Mouse (Mus musculus): ENCODE data around the gene Gm10570. TPM values are rescaled to one million over a fixed set of nuclear protein-coding genes. Genes with fewer than 3 reads are reported as not detected.

Gene Gm10570
- polyA plus RNA-seq, 1 experiment from 2014 or later = 0.25 TPM

DNA sequence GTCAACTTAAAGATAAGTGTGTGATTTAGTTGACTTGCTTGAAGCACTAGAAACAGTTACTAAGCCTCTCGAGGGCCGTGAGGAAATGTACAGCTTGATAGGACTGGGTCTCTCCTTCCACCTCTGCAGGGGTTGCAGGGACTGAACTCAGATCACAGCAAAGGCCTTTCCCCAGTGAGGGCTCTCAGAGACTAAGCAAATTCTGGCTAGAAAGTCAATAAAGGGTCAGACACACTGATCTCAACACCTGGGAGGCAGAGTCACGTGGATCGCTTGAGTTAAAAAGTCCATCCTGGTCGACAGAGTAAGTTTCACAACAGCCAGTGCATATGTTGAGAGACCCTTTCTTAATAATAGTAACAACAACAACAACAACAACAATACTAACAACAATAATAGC is 27.4 kb upstream of the Gm10570 start:
- ATAC-seq = no peak
- peaks cover 16% of the 10 kb centered on the region; the same call in 1 of the 2 replicates for H3K36me3 ChIP-seq (ENCODE audit: insufficient read depth, low read length)
- no peaks in the 10 kb centered on the region for H3K27me3 ChIP-seq (replicated peaks; ENCODE audit: insufficient read depth, low read length)
- H3K4me3 ChIP-seq (ENCODE audit: low read depth, low read length) = no peak overlapping the region
- H3K27ac ChIP-seq (ENCODE audit: low read length) = no peak overlapping the region
- no peak for DNase-seq (ENCODE audit: low spot score)
- H3K9ac ChIP-seq (replicated peaks; ENCODE audit: low read depth) = no peak overlapping the region
- no peak overlapping the region for H3K4me2 ChIP-seq (replicated peaks; ENCODE audit: low read depth, low read length)
- WGBS = 68% methylated on average over 5 of the region's 5 CpGs
- TF ChIP-seq EP300 (IDR thresholded peaks at IDR 0.05) (no peak), CTCF (IDR thresholded peaks at IDR 0.05) (no peak)
- no peaks in the 10 kb centered on the region for H3K4me1 ChIP-seq (ENCODE audit: insufficient read depth, low read depth, low read length)
- H3K9me3 ChIP-seq (ENCODE audit: low read length) = no peaks in the 10 kb centered on the region

DNA sequence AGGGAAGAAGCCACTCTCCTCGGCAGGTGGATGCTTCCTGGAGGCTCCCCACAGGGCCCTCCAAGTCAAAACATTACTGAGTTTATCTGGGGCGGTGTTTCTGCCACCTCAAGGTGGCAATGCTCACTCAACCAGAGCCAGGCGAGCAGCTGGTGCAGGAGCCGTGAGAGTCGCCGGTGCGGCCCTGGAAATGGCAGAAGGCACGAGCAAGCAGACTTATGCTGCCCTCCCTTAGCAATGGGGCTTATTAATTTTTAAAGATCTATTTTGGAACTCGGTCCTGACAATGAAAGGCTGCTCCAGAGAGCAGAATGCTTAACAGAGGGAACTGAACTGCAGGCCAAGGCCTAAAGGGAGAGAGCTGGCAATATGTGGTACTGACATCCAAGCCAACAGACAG is 18.9 kb upstream of the Gm10570 start:
- 93% methylated on average over 9 of the region's 9 CpGs for WGBS
- TF ChIP-seq EP300 (IDR thresholded peaks at IDR 0.05) = no peak
- TF ChIP-seq CTCF (IDR thresholded peaks at IDR 0.05) = no peak
- no peak overlapping the region for H3K4me2 ChIP-seq (replicated peaks; ENCODE audit: low read depth, low read length)
- peaks cover 8% of the 10 kb centered on the region; the same call in 1 of the 2 replicates for H3K36me3 ChIP-seq (ENCODE audit: insufficient read depth, low read length)
- no peaks in the 10 kb centered on the region for H3K4me1 ChIP-seq (ENCODE audit: insufficient read depth, low read depth, low read length)
- no peak overlapping the region for H3K9ac ChIP-seq (replicated peaks; ENCODE audit: low read depth)
- H3K4me3 ChIP-seq (ENCODE audit: low read depth, low read length) = no peak overlapping the region
- H3K27me3 ChIP-seq (replicated peaks; ENCODE audit: insufficient read depth, low read length) = no peaks in the 10 kb centered on the region
- ATAC-seq (no peak), DNase-seq (ENCODE audit: low spot score) (no peak)
- H3K9me3 ChIP-seq (ENCODE audit: low read length) = no peaks in the 10 kb centered on the region
- no peak overlapping the region for H3K27ac ChIP-seq (ENCODE audit: low read length)

DNA sequence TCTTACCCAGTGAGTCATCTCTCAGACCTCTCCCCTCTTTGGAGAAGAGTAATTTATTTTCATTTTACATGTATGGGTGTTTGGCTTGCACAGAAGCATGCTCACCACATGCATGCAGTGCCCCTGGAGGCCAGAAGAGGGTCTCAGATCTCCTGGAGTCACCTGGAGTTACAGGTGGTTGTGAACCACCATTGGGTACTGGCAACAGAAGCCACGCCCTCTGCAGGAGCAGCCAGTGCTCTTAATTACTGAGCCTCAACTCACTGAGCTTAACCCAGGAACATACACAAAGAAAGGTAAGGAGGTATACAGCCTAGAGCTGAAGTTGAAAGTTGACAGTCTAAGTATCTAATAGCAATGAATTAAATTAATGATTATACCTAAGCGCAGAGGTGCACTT is 17.0 kb upstream of the Gm10570 start:
- no peak overlapping the region for H3K4me3 ChIP-seq (ENCODE audit: low read depth, low read length)
- WGBS = 91% methylated on average over 2 of the region's 2 CpGs

GRCm38 (mm10) chr4:130323607-130324006 is 15.1 kb upstream of the Gm10570 start:
- Histone ChIP-seq H3K4me1 (ENCODE audit: insufficient read depth, low read depth, low read length) (no peaks in the 10 kb centered on the region), H3K27ac (ENCODE audit: low read length) (no peak overlapping the region), H3K9me3 (ENCODE audit: low read length) (no peaks in the 10 kb centered on the region), H3K4me3 (ENCODE audit: low read depth, low read length) (no peak overlapping the region), H3K27me3 (replicated peaks; ENCODE audit: insufficient read depth, low read length) (no peaks in the 10 kb centered on the region), H3K9ac (replicated peaks; ENCODE audit: low read depth) (no peak overlapping the region), H3K36me3 (ENCODE audit: insufficient read depth, low read length) (peaks cover 4% of the 10 kb centered on the region; the same call in 1 of the 2 replicates), H3K4me2 (replicated peaks; ENCODE audit: low read depth, low read length) (no peak overlapping the region)
- TF ChIP-seq CTCF (IDR thresholded peaks at IDR 0.05) (no peak), EP300 (IDR thresholded peaks at IDR 0.05) (no peak)
- DNase-seq (ENCODE audit: low spot score) (no peak), ATAC-seq (peak; percentile 33)
- 47% methylated on average over 5 of the region's 5 CpGs for WGBS

More for the DNA sequence above, 17.0 kb upstream of the Gm10570 start:
- H3K36me3 ChIP-seq (ENCODE audit: insufficient read depth, low read length) = no peaks in the 10 kb centered on the region; the same call in 1 of the 2 replicates
- H3K9me3 ChIP-seq (ENCODE audit: low read length) = no peaks in the 10 kb centered on the region
- no peak overlapping the region for H3K27ac ChIP-seq (ENCODE audit: low read length)
- H3K9ac ChIP-seq (replicated peaks; ENCODE audit: low read depth) = no peak overlapping the region
- no peaks in the 10 kb centered on the region for H3K4me1 ChIP-seq (ENCODE audit: insufficient read depth, low read depth, low read length)
- H3K27me3 ChIP-seq (replicated peaks; ENCODE audit: insufficient read depth, low read length) = no peaks in the 10 kb centered on the region
- DNase-seq (ENCODE audit: low spot score) (no peak), ATAC-seq (no peak)
- TF ChIP-seq CTCF (IDR thresholded peaks at IDR 0.05) (no peak), EP300 (IDR thresholded peaks at IDR 0.05) (no peak)
- H3K4me2 ChIP-seq (replicated peaks; ENCODE audit: low read depth, low read length) = no peak overlapping the region

DNA sequence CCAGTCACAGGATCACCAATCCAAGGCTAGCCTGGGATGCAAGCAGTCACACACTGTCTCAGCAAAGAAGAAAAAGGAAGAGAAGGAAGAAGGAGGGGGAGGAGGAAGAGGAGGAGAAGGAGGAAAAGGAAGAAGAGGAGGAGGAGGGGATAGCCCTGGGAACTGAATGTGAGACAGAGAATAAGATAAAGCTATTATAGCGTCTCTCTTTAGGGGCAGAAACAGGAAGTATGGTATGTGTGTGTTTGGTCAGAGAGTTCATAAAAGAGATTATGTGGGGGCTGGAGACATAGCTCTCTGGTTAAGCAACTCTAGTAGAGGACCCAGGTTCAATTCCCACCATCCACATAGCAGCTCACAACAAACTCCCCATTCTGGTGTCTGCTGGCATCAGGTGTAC is 14.7 kb upstream of the Gm10570 start:
- Histone ChIP-seq H3K9ac (replicated peaks; ENCODE audit: low read depth) (no peak overlapping the region), H3K9me3 (ENCODE audit: low read length) (no peaks in the 10 kb centered on the region), H3K27ac (ENCODE audit: low read length) (no peak overlapping the region), H3K36me3 (ENCODE audit: insufficient read depth, low read length) (peaks cover 4% of the 10 kb centered on the region; the same call in 1 of the 2 replicates), H3K27me3 (replicated peaks; ENCODE audit: insufficient read depth, low read length) (no peaks in the 10 kb centered on the region), H3K4me1 (ENCODE audit: insufficient read depth, low read depth, low read length) (no peaks in the 10 kb centered on the region), H3K4me3 (ENCODE audit: low read depth, low read length) (no peak overlapping the region), H3K4me2 (replicated peaks; ENCODE audit: low read depth, low read length) (no peak overlapping the region)
- 44% methylated on average over 1 of the region's 1 CpGs for WGBS
- DNase-seq (ENCODE audit: low spot score) (no peak), ATAC-seq (no peak)
- TF ChIP-seq CTCF (IDR thresholded peaks at IDR 0.05) = no peak
- TF ChIP-seq EP300 (IDR thresholded peaks at IDR 0.05) = no peak

DNA sequence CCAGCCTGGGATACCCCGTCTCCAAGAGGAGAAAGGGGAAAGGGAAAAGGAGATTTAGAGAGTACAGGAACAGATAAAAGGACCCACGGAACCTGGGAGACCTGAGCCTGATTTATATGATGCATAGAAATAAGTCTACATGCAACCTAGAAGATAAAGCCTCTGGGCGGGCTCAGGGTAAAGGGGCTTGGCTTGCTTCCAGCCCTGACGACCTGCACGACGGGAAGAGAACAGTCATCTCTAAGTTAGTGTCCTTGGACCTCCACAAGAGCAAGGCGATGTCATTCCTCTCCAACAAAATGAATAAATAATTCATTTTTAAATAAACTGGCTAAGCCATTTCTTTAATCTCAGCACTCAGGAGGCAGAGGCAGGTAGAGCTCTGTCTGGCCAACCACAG is 14.1 kb upstream of the Gm10570 start:
- H3K9me3 ChIP-seq (ENCODE audit: low read length) = no peaks in the 10 kb centered on the region
- no peak for DNase-seq (ENCODE audit: low spot score)
- no peak overlapping the region for H3K4me3 ChIP-seq (ENCODE audit: low read depth, low read length)
- H3K27ac ChIP-seq (ENCODE audit: low read length) = no peak overlapping the region
- no peak overlapping the region for H3K9ac ChIP-seq (replicated peaks; ENCODE audit: low read depth)
- H3K4me2 ChIP-seq (replicated peaks; ENCODE audit: low read depth, low read length) = no peak overlapping the region
- H3K36me3 ChIP-seq (ENCODE audit: insufficient read depth, low read length) = peaks cover 4% of the 10 kb centered on the region; the same call in 1 of the 2 replicates
- 73% methylated on average over 7 of the region's 7 CpGs for WGBS
- ATAC-seq = no peak
- TF ChIP-seq EP300 (IDR thresholded peaks at IDR 0.05) (no peak), CTCF (IDR thresholded peaks at IDR 0.05) (no peak)
- H3K27me3 ChIP-seq (replicated peaks; ENCODE audit: insufficient read depth, low read length) = no peaks in the 10 kb centered on the region
- H3K4me1 ChIP-seq (ENCODE audit: insufficient read depth, low read depth, low read length) = no peaks in the 10 kb centered on the region

GRCm38 (mm10) chr4:130321640-130322039 is 13.2 kb upstream of the Gm10570 start:
- Histone ChIP-seq H3K4me1 (ENCODE audit: insufficient read depth, low read depth, low read length) (no peaks in the 10 kb centered on the region), H3K9me3 (ENCODE audit: low read length) (no peaks in the 10 kb centered on the region), H3K36me3 (ENCODE audit: insufficient read depth, low read length) (peaks cover 4% of the 10 kb centered on the region; the same call in 1 of the 2 replicates), H3K4me3 (ENCODE audit: low read depth, low read length) (no peak overlapping the region), H3K27me3 (replicated peaks; ENCODE audit: insufficient read depth, low read length) (no peaks in the 10 kb centered on the region), H3K27ac (ENCODE audit: low read length) (no peak overlapping the region), H3K4me2 (replicated peaks; ENCODE audit: low read depth, low read length) (no peak overlapping the region), H3K9ac (replicated peaks; ENCODE audit: low read depth) (no peak overlapping the region)
- ATAC-seq (no peak), DNase-seq (ENCODE audit: low spot score) (no peak)
- WGBS = 90% methylated on average over 7 of the region's 7 CpGs
- no peak for TF ChIP-seq EP300 (IDR thresholded peaks at IDR 0.05)
- TF ChIP-seq CTCF (IDR thresholded peaks at IDR 0.05) = no peak
